Mouse (Mus musculus) midbrain, embryonic 10.5 days (tissue): ENCODE measurements at regions not wholly inside any gene's neighbourhood (a gene's known extent, or its start where the extent isn't known, plus 50 kb on each side); places are given as distances from the start of the nearest gene placed in this dataset.

Experiments
- DNase-seq: peaks from one replicate; pipeline ENCODE4 v3.0.0-alpha.2; 2017; ENCODE audit warnings: low spot score
- H3K27ac ChIP-seq: fragments of 300-500 bp; sonication (generic); replicated peaks from 2 replicates; pipeline ENCODE4 v1.5.1; 2016; ENCODE audit warnings: mild to moderate bottlenecking
- H3K27me3 ChIP-seq: fragments of 300-500 bp; sonication (generic); 2 replicates; pipeline ENCODE4 v1.6.1; 2016; ENCODE audit warnings: low read depth, mild to moderate bottlenecking; ENCODE audit not compliant: poor library complexity, severe bottlenecking
- H3K36me3 ChIP-seq: fragments of 300-500 bp; sonication (generic); 2 replicates; pipeline ENCODE4 v1.6.1; 2016; ENCODE audit warnings: mild to moderate bottlenecking, moderate library complexity
- H3K4me1 ChIP-seq: fragments of 300-500 bp; sonication (generic); 2 replicates; pipeline ENCODE4 v1.6.1; 2016
- H3K4me3 ChIP-seq: fragments of 300-500 bp; sonication (generic); 2 replicates; pipeline ENCODE4 v1.5.1; 2016; ENCODE audit warnings: mild to moderate bottlenecking, moderate library complexity
- H3K9me3 ChIP-seq: fragments of 300-500 bp; sonication (generic); replicated peaks from 2 replicates; pipeline ENCODE4 v1.6.1; 2016; ENCODE audit warnings: mild to moderate bottlenecking
- WGBS: fragments of 180-500 bp; shearing (Covaris S2); methylation state at CpG from one replicate; pipeline ENCODE4 v1.1.7; 2016; 5-methylcytosine and 5-hydroxymethylcytosine counted together

DNA sequence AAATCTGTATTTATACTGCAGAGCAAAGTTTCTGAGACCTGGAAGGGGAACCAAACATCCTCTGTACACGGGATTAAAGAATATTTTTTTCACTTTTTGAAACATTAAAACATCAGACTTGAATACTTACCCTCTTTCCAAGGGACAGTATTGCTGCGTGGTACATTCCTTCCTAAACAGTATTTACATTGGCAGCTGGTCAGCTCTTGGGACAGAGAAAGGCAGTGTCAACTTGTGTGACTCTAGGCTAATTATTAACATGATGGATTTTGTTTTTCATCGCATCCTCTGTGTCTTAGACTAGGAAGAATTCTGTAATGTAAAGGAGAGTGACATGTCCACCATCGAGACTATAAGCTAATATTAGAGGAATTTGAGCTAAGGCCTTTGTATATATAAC lies 56.8 kb upstream of the Map4k3 start:
- Histone ChIP-seq H3K9me3 (no peaks in the 10 kb centered on the region), H3K36me3 (no peaks in the 10 kb centered on the region), H3K4me3 (no peak overlapping the region), H3K27me3 (no peaks in the 10 kb centered on the region), H3K4me1 (peaks cover 6% of the 10 kb centered on the region), H3K27ac (no peak overlapping the region)
- 87% methylated on average over 4 of the region's 4 CpGs for WGBS
- no peak for DNase-seq

DNA sequence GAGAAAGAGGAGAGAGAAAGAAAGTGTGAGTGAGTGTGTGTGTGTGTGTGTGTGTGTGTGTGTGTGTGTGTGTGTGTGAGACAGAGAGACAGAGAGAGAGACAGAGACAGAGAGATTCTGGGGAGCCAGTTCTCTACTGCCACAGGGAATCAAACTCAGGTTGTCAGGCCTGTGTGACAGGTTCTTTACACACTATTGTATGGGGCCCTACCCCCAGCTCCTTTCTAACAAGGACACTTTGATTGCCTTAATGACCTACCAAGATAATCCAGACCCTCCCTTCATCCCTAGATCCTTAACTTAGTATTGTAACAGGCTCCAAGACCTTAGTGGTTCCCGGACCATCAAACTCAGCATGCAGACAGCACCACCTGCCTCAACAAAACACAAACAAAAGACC lies 53.9 kb upstream of the Map4k3 start:
- DNase-seq, result no peak
- H3K4me1 ChIP-seq, result peaks cover 6% of the 10 kb centered on the region
- H3K9me3 ChIP-seq, result no peaks in the 10 kb centered on the region
- 32% methylated on average over 1 of the region's 1 CpGs for WGBS
- no peaks in the 10 kb centered on the region for H3K27me3 ChIP-seq
- H3K27ac ChIP-seq, result no peak overlapping the region
- H3K4me3 ChIP-seq, result no peak overlapping the region
- no peaks in the 10 kb centered on the region for H3K36me3 ChIP-seq

DNA sequence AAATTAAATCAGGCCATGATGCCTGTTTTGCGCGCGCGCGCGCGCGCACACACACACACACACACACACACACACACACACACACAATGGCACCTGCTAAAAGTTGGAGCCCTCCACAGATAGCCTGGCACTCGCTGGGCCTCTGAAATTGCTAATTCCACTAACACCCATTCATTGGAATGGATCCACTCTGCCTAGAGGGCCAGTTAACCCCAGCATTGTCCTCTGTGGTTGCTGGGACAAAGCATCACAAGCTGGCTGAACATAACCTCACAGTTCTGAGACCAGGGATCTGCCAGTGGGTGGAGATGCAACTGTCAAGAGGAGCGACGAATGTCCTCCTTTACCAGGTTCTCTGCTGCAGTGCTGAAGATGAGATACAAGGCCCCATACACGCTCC lies 53.3 kb upstream of the Map4k3 start:
- Histone ChIP-seq H3K27me3 (no peaks in the 10 kb centered on the region), H3K4me1 (peaks cover 6% of the 10 kb centered on the region), H3K9me3 (no peaks in the 10 kb centered on the region), H3K27ac (no peak overlapping the region), H3K4me3 (no peak overlapping the region), H3K36me3 (no peaks in the 10 kb centered on the region)
- WGBS, result 92% methylated on average over 12 of the region's 12 CpGs
- no peak for DNase-seq

DNA sequence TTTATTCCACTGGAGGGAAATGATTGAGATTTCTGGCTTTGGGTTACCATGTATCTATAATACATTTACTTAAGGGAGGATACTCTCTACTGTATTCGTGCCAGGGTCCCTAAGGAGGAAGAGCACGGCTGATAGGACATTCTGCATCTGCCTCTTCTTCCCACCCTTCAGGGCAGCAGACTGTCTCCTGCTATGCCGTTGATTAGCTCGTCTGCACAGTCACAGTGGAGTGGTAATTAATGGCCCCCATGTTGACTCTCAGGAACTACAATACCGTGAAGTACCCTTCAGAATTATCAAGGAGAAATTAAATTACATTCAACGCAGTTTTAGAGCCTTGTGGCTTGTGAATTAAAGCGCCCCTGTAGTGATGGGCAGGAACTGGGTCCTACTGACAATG lies 52.0 kb upstream of the Map4k3 start:
- Histone ChIP-seq H3K36me3 (no peaks in the 10 kb centered on the region), H3K4me3 (no peak overlapping the region), H3K27ac (no peak overlapping the region), H3K27me3 (no peaks in the 10 kb centered on the region), H3K9me3 (no peaks in the 10 kb centered on the region), H3K4me1 (peaks cover 2% of the 10 kb centered on the region)
- no peak for DNase-seq
- 78% methylated on average over 7 of the region's 7 CpGs for WGBS

DNA sequence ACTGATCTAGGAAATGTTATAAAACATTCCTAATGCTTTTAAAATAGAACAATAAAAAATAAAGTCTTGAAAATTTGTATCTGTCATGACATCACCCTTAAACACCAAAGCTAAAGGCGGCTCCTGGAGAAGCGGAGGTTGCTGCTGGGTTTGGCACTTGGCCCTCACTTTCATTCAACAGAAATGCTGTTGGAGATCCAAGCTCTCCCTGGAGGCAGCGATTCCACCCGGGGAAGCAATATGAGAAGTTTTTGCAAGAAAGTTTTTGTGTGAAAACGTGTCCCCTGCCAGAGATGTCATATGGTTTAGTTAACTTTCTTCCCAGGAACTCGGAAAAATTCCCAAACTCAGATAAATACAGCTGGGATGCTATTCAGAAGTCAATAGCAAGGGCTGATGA lies 51.5 kb upstream of the Map4k3 start:
- Histone ChIP-seq H3K4me1 (no peaks in the 10 kb centered on the region; the same call in 1 of the 2 replicates), H3K27me3 (no peaks in the 10 kb centered on the region), H3K9me3 (no peaks in the 10 kb centered on the region), H3K27ac (no peak overlapping the region), H3K36me3 (no peaks in the 10 kb centered on the region), H3K4me3 (no peak overlapping the region)
- no peak for DNase-seq
- 90% methylated on average over 6 of the region's 6 CpGs for WGBS
